Mouse (Mus musculus) heart, postnatal 14 days (tissue): ENCODE measurements around the gene Phactr2. TPM values are rescaled to one million over a fixed set of nuclear protein-coding genes. Genes with fewer than 3 reads are reported as not detected.
A peak's percentile ranks its signal among the peaks of the same experiment; 100 is the strongest.

ENCODE experiments used
- DNase-seq, 2 experiments: peaks; one replicate each; pipeline ENCODE4 v3.0.0; 2021 to 2022
- intact Hi-C: fragments of 180-260 bp; cut with DNase I; formaldehyde crosslinking; loops from one replicate; pipeline ENCODE4 v1.15.1; 2025
- total RNA-seq, 2 experiments: library from RNA; stranded (reverse); gene quantifications; 2 replicates each; pipeline ENCODE4 v1.2.3; 2021

Phactr2 gene
- total RNA-seq, 2 experiments from 2014 or later: 48.0 to 55.1 TPM

DNA sequence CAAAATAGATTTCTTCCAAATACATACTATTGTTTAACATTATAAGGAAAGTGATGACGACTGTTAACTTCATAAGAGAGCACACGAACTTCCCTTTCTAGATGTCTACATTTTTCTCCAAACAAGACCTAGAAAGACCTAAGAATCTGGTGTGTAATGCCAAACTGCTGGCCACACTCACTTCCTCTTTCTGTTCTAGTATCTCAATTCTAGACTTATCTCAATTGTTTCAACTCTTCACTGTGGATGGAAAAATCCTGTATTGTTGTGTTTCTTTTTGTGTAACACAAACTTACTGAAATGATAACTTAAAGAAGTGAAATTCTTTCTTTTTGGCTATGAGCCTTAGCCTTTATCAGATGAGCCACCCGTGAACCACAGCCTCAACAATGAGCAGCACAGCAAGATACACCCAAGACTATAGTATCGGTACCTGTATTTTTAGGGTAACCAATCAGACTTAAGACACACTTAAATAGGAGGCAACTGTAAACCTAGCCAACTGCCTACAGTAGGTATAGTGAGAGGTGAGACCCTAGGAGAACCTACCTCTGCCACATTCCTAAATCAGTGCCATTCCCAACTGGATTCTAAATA lies 289.9 kb downstream of the Phactr2 start:
- intact Hi-C loops: no loop called here
- DNase-seq: no peak

GRCm38 (mm10) chr10:13180211-13180610 lies 294.0 kb downstream of the Phactr2 start:
- no peak for DNase-seq
- intact Hi-C loops: no loop called here

DNA sequence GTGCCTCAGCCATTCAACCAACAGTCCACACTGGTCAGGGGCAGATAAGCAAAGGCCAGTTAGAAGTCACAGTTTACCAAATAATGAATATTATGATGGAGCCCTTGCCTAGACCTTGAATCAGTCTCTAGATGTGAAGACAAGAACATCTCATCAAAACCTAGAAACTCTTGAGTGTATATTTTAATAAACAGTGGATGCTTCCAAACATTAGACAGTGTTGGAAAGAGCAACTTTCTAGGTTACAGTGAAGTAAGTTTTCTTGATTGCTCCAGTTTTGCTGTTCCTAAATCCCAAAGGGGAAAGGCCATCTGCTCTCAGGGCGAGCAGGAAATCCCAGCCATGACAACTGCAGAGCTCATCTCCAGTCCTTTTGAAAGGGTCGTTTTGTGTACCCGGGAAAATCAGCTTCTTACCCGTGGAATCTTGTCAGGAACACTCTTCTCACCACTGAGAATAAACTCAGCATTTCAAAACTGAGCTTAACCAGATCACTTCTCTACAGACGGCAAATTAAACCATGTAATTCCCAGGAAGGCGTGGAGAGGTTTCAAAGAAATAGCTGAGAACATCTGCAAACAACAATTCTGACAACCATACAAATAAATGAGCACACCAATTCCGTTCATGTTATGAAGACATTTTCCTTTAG lies 296.1 kb downstream of the Phactr2 start, which contains the start of gene Zc2hc1b:
Gene Zc2hc1b, minus strand, starts transcription at position 51 of the 652 bp plus-strand sequence.
- intact Hi-C loops: no loop called here
- no peak for DNase-seq

- intact Hi-C loops: no loop called here
These were observed 298.3 kb downstream of the Phactr2 start for GRCm38 (mm10) chr10:13175866-13176265.

GRCm38 (mm10) chr10:13172798-13173221 lies 301.4 kb downstream of the Phactr2 start:
- DNase-seq: peak; percentile 9 to 23
- intact Hi-C loops: no loop called here

More at GRCm38 (mm10) chr10:13175866-13176265, 298.3 kb downstream of the Phactr2 start:
- no peak for DNase-seq

- intact Hi-C loops: no loop called here
- DNase-seq: no peak
These were observed 302.8 kb downstream of the Phactr2 start for GRCm38 (mm10) chr10:13171461-13171860.

DNA sequence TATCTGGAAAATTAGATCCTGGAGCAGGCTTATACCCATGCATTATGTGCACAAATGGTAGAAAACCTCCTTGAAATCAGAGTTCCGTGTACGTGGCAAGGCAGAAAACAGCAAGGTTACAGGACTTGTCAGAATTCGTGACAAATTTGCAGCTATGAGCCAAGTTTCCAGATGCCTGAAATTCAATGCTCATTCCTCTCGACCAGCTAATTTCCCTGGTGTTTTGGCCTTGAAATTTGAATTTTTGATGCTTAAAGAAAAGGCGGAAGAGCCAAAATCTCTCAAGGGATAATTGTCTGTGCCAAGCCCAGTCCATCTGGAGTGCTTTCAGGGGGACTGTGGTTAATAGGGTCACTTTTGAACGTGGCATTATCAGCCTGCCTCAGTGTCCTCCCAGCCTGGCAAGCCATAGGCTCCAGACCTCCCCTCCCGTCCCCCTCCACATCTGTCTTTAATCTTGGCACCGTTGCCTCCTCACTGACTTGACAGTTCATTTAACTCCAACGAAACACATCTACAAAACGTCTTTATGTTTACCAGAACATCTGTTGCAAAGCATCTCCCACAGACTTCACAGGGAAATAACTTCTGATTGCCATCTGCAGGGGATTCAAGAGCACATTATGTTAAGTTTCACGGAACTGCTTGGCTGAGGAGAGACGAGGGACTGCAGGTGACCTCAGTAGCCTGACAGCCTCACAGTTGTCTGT lies 303.3 kb downstream of the Phactr2 start:
- DNase-seq: no peak
- intact Hi-C loops: no loop called here

GRCm38 (mm10) chr10:13168461-13168860 lies 305.8 kb downstream of the Phactr2 start:
- intact Hi-C loops: no loop called here

GRCm38 (mm10) chr10:13162031-13162430 lies 312.2 kb downstream of the Phactr2 start:
- intact Hi-C loops: no loop called here

More at GRCm38 (mm10) chr10:13168461-13168860, 305.8 kb downstream of the Phactr2 start:
- no peak for DNase-seq

GRCm38 (mm10) chr10:13160913-13161312 lies 313.3 kb downstream of the Phactr2 start:
- DNase-seq: no peak
- intact Hi-C loops: no loop called here

More at GRCm38 (mm10) chr10:13162031-13162430, 312.2 kb downstream of the Phactr2 start:
- no peak for DNase-seq

Other genes starting within 250 kb of the Phactr2 start
- gene Fuca2, start 25.1 kb upstream of the Phactr2 start, total RNA-seq: 100 to 1,000 TPM; 327 to 370 TPM
- 1 to 10 TPM; 2.3 to 2.6 TPM for gene Adat2, start 78.5 kb upstream of the Phactr2 start, total RNA-seq
- gene Pex3, start 78.7 kb upstream of the Phactr2 start, total RNA-seq: 10 to 100 TPM; 16.5 to 19.2 TPM